Mouse (Mus musculus) embryonic facial prominence, embryonic 15.5 days (tissue): Measurements from ENCODE around the gene Ell. TPM values are rescaled to one million over a fixed set of nuclear protein-coding genes. Genes with fewer than 3 reads are reported as not detected.
A peak's percentile ranks its signal among the peaks of the same experiment; 100 is the strongest.
"Not testable (repeated sequence)": the region's sequence is repeated elsewhere in the genome, so short reads cannot be mapped to it uniquely, and the experiment has no call there.

Source experiments
- ATAC-seq: fragments of 200-750 bp; cut with Nextera tagmentation; 2 replicates; pipeline ENCODE4 v1.8.0; 2017; ENCODE audit warnings: low read depth, moderate TSS enrichment; ENCODE audit not compliant: insufficient number of reproducible peaks, low FRiP score, low TSS enrichment
- H3K27ac ChIP-seq: fragments of 300-500 bp; sonication (generic); replicated peaks from 2 replicates; pipeline ENCODE4 v1.5.1; 2015; ENCODE audit warnings: mild to moderate bottlenecking, inconsistent platforms
- H3K27me3 ChIP-seq: fragments of 300-500 bp; sonication (generic); 2 replicates; pipeline ENCODE4 v1.6.1; 2015; ENCODE audit warnings: inconsistent platforms
- H3K36me3 ChIP-seq: fragments of 300-500 bp; sonication (generic); 2 replicates; pipeline ENCODE4 v1.6.1; 2015; ENCODE audit warnings: mild to moderate bottlenecking, inconsistent platforms
- H3K4me1 ChIP-seq: fragments of 300-500 bp; sonication (generic); 2 replicates; pipeline ENCODE4 v1.6.1; 2015; ENCODE audit warnings: inconsistent platforms
- H3K4me2 ChIP-seq: fragments of 300-500 bp; sonication (generic); replicated peaks from 2 replicates; pipeline ENCODE4 v1.6.1; 2015; ENCODE audit warnings: mild to moderate bottlenecking, inconsistent platforms
- H3K4me3 ChIP-seq: fragments of 300-500 bp; sonication (generic); replicated peaks from 2 replicates; pipeline ENCODE4 v1.5.1; 2015; ENCODE audit warnings: mild to moderate bottlenecking, inconsistent platforms
- H3K9ac ChIP-seq: fragments of 300-500 bp; sonication (generic); 2 replicates; pipeline ENCODE4 v1.6.1; 2015; ENCODE audit warnings: inconsistent platforms
- H3K9me3 ChIP-seq: fragments of 300-500 bp; sonication (generic); replicated peaks from 2 replicates; pipeline ENCODE4 v1.6.1; 2016; ENCODE audit warnings: inconsistent platforms
- WGBS: fragments of 180-500 bp; shearing (Covaris S2); methylation state at CpG from one replicate; pipeline ENCODE4 v1.1.7; 2015; 5-methylcytosine and 5-hydroxymethylcytosine counted together
- polyA plus RNA-seq: library from polyadenylated mRNA; unstranded; fragments of >200 nt; fragmentation: Nextera tagmentation; extraction: Ambion mirVana; gene quantifications from 2 replicates; pipeline ENCODE4 v1.2.1, GENCODE M21; 2015

Gene Ell
- polyA plus RNA-seq, 1 experiment from 2014 or later = 22.7 TPM

DNA sequence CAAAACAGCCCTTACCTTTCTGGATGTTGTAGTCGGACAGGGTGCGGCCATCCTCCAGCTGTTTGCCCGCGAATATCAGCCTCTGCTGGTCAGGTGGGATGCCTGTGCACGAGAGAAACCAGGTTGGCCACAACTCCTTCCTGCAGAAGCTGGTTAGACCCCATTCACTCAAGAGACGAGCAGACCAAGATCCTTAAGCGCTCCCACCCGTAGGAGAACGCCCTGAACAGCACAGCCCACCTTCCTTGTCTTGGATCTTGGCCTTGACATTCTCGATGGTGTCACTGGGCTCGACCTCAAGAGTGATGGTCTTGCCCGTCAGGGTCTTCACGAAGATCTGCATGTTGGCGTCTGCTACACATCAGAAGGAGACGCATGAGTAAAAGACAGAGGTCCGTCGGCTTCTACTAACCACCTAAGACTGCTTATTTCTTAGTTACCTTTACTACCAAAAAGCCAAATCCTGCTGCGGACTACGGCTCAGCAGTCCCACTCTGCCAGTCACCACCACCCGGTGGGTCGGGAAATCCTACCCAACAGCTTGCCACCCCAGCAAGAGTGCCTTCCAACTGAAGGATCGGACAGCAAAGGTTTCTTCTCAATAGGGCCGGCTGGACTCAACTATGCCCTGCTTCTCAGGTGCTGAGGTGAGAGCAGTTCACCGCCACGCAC lies 29.8 kb upstream of the Ell start:
- WGBS = 8% methylated on average over 25 of the region's 25 CpGs
- Histone ChIP-seq H3K4me3 (peak overlapping the region; percentile 77), H3K27me3 (no peaks in the 10 kb centered on the region), H3K9ac (peak overlapping the region; percentile 94), H3K4me1 (peaks cover 47% of the 10 kb centered on the region), H3K27ac (peak overlapping the region; percentile 97), H3K4me2 (peak overlapping the region; percentile 86), H3K9me3 (no peaks in the 10 kb centered on the region), H3K36me3 (peaks cover 40% of the 10 kb centered on the region)
- no peak for ATAC-seq

GRCm38 (mm10) chr8:70510228-70510915 lies 28.9 kb upstream of the Ell start, which contains the start of gene Uba52:
Uba52 (minus strand) TSS chr8:70510801.
- H3K9me3 ChIP-seq = no peaks in the 10 kb centered on the region
- H3K4me3 ChIP-seq = peak within 1 kb of the TSS; percentile 77
- peak within 1 kb of the TSS; percentile 97 for H3K27ac ChIP-seq
- H3K27me3 ChIP-seq = no peaks in the 10 kb centered on the region
- WGBS = 1% methylated on average over 74 of the region's 74 CpGs
- H3K9ac ChIP-seq = peak within 1 kb of the TSS; percentile 94
- peaks cover 37% of the 10 kb centered on the region for H3K4me1 ChIP-seq
- peak within 1 kb of the TSS; percentile 86 for H3K4me2 ChIP-seq
- ATAC-seq = peak; percentile 87
- H3K36me3 ChIP-seq = peaks cover 43% of the 10 kb centered on the region

DNA sequence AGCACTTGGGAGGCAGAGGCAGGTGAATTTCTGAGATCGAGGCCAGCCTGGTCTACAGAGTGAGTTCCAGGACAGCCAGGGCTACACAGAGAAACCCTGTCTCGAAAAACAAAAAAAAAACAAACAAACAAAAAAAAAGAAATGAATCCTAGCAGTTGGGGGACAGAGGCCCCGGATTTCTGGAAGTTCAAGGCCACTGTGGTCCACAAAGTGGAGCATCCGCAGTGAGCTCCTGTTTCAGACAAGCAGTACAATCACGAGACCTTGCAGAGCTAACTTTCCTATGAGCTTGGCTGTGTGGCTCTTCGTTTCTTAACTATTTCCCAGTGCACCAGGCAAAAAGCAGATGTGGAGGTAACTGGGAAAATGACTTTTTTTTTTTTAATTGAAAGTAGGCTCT lies 28.1 kb upstream of the Ell start:
- H3K4me1 ChIP-seq = peaks cover 29% of the 10 kb centered on the region
- H3K9ac ChIP-seq, ATAC-seq, H3K9me3 ChIP-seq, H3K27me3 ChIP-seq: not testable (repeated sequence)
- H3K4me2 ChIP-seq = peak overlapping the region; percentile 86
- H3K27ac ChIP-seq = 0 out of 2 replicates have a peak overlapping the region, but pooled peaks have one; percentile 97
- peaks cover 48% of the 10 kb centered on the region for H3K36me3 ChIP-seq
- 88% methylated on average over 6 of the region's 6 CpGs for WGBS
- H3K4me3 ChIP-seq = peak overlapping the region; percentile 77

- no peak for ATAC-seq
- H3K9me3 ChIP-seq = no peaks in the 10 kb centered on the region
- H3K27me3 ChIP-seq = no peaks in the 10 kb centered on the region
- no peak overlapping the region for H3K27ac ChIP-seq
- H3K4me2 ChIP-seq = no peak overlapping the region
- no peak overlapping the region for H3K9ac ChIP-seq
- H3K36me3 ChIP-seq = peaks cover 54% of the 10 kb centered on the region
- peaks cover 27% of the 10 kb centered on the region for H3K4me1 ChIP-seq
- WGBS = 94% methylated on average over 2 of the region's 2 CpGs
- H3K4me3 ChIP-seq = peak overlapping the region; percentile 77; the same call in 1 of the 2 replicates
Observed at GRCm38 (mm10) chr8:70511770-70512169, 27.5 kb upstream of the Ell start.

- H3K4me2 ChIP-seq = no peak overlapping the region
- no peak overlapping the region for H3K27ac ChIP-seq
- peaks cover 48% of the 10 kb centered on the region for H3K36me3 ChIP-seq
- ATAC-seq = no peak
- H3K27me3 ChIP-seq = no peaks in the 10 kb centered on the region
- H3K9ac ChIP-seq = no peak overlapping the region
- peaks cover 21% of the 10 kb centered on the region for H3K4me1 ChIP-seq
- no peak overlapping the region for H3K4me3 ChIP-seq
- no peaks in the 10 kb centered on the region for H3K9me3 ChIP-seq
- 92% methylated on average over 11 of the region's 11 CpGs for WGBS
Observed at GRCm38 (mm10) chr8:70512253-70512903, 26.9 kb upstream of the Ell start.

- Histone ChIP-seq H3K9me3 (no peaks in the 10 kb centered on the region), H3K27ac (no peak overlapping the region), H3K4me3 (no peak overlapping the region), H3K27me3 (no peaks in the 10 kb centered on the region), H3K4me2 (no peak overlapping the region), H3K4me1 (peaks cover 19% of the 10 kb centered on the region), H3K9ac (no peak overlapping the region), H3K36me3 (peaks cover 39% of the 10 kb centered on the region)
- ATAC-seq = no peak
- WGBS = 49% methylated on average over 2 of the region's 2 CpGs
Observed at GRCm38 (mm10) chr8:70513441-70513840, 25.8 kb upstream of the Ell start.

- no peak overlapping the region for H3K4me2 ChIP-seq
- peaks cover 9% of the 10 kb centered on the region for H3K4me1 ChIP-seq
- no peak overlapping the region for H3K4me3 ChIP-seq
- H3K36me3 ChIP-seq = peaks cover 31% of the 10 kb centered on the region
- H3K9ac ChIP-seq = no peak overlapping the region
- no peaks in the 10 kb centered on the region for H3K9me3 ChIP-seq
- ATAC-seq = no peak
- WGBS = 57% methylated on average over 10 of the region's 10 CpGs
- H3K27ac ChIP-seq = no peak overlapping the region
- H3K27me3 ChIP-seq = no peaks in the 10 kb centered on the region
Observed at GRCm38 (mm10) chr8:70517940-70518643, 21.2 kb upstream of the Ell start.

GRCm38 (mm10) chr8:70519043-70519442 lies 20.2 kb upstream of the Ell start:
- no peak for ATAC-seq
- H3K4me2 ChIP-seq = no peak overlapping the region
- WGBS = 90% methylated on average over 6 of the region's 6 CpGs
- no peaks in the 10 kb centered on the region for H3K27me3 ChIP-seq
- H3K9me3 ChIP-seq = no peaks in the 10 kb centered on the region
- H3K36me3 ChIP-seq = peaks cover 23% of the 10 kb centered on the region
- H3K9ac ChIP-seq = no peak overlapping the region
- no peak overlapping the region for H3K27ac ChIP-seq
- H3K4me1 ChIP-seq = peaks cover 13% of the 10 kb centered on the region
- no peak overlapping the region for H3K4me3 ChIP-seq

DNA sequence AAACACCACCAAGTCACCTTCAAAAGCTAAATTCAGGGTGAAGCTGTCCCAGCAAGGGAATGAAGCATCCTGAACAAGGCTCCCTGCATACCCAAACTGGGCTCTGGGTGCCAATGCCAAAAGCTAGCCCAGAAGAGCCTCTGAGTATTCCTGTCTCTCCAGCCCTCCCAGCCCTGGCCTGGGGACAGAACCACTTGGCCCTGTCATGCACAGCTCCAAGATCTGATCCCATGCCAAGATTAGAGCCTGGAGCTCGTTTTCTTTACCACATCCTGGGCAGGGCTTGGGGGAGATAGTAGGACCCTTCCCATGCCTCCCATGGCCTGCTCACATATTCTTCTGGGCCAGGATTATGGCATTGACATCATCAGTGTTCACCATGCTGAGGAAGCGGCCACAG lies 19.7 kb upstream of the Ell start:
- peaks cover 23% of the 10 kb centered on the region for H3K36me3 ChIP-seq
- no peaks in the 10 kb centered on the region for H3K27me3 ChIP-seq
- 62% methylated on average over 2 of the region's 2 CpGs for WGBS
- H3K9me3 ChIP-seq = no peaks in the 10 kb centered on the region
- H3K4me2 ChIP-seq = no peak overlapping the region
- no peak overlapping the region for H3K9ac ChIP-seq
- peaks cover 13% of the 10 kb centered on the region for H3K4me1 ChIP-seq
- no peak overlapping the region for H3K27ac ChIP-seq
- H3K4me3 ChIP-seq = no peak overlapping the region
- no peak for ATAC-seq

DNA sequence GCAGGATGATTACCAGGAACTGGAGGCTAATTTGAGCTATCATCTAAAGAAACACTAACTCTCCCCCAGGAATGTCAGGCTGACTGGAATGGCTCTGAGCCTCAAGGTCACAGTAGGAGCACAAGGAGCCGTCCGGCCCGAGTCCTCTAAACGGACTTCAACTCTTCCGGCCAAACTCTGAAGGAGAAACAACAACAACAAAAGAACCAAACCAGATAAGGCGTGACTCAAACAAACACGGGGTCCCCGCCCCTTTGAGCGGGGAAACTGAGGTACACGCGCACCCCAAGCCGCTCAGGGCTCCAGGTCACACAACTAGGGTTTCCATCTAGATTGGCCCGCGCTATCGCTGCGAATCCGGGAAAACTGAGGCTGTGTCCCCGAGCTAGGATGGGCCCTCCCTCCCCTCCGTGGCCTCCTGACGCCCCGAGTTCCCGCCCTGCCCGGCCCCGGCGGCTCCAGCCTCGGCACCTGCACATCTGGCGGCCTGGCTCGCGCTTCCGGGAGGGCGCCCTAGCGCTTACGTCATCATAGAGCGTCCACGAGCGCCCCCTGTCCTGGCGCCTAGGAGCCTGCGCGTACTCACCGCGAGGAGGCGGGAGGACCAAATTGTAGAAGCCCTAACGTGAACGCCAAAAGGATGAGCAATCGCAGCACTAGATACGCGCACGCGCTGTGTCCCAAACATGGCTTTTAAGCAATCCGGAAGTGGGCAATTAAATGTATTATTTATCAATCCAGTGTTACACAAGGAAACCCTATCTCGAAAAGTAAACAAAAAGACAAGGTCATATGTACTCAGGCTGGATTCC lies 16.5 kb upstream of the Ell start:
- H3K9me3 ChIP-seq = no peaks in the 10 kb centered on the region
- peak overlapping the region; percentile 85 for H3K4me3 ChIP-seq
- H3K9ac ChIP-seq = peak overlapping the region; percentile 72
- H3K4me2 ChIP-seq = peak overlapping the region; percentile 73
- no peaks in the 10 kb centered on the region for H3K27me3 ChIP-seq
- peaks cover 23% of the 10 kb centered on the region for H3K4me1 ChIP-seq
- peaks cover 8% of the 10 kb centered on the region; the same call in 1 of the 2 replicates for H3K36me3 ChIP-seq
- WGBS = under 1% methylated on average over 50 of the region's 51 CpGs
- peak overlapping the region; percentile 85 for H3K27ac ChIP-seq
- ATAC-seq = peak; percentile 88
